Mouse (Mus musculus): ENCODE measurements at regions not wholly inside any gene's neighbourhood (a gene's known extent, or its start where the extent isn't known, plus 50 kb on each side); places are given as distances from the start of the nearest gene placed in this dataset.

DNA sequence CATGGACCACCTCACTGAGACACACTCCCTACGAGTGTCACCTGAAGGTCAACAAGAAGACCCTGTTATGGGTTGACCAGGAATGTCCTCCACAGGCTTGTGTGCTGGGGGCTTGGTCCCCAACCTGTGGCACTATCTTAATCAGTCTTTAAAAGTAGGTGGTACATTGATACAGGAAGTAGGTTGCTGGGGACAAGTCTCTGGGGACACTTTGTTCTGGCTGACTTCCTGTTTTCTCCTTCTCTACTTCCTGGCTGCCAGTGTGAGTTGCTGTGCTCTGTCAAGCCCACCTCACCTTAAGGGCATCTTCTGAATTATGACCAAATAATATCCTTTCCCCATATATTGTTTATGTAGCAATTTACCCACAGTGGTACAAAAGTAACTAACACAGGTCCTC is 96.1 kb downstream of the Cct6b start:
- no peak for DNase-seq

DNA sequence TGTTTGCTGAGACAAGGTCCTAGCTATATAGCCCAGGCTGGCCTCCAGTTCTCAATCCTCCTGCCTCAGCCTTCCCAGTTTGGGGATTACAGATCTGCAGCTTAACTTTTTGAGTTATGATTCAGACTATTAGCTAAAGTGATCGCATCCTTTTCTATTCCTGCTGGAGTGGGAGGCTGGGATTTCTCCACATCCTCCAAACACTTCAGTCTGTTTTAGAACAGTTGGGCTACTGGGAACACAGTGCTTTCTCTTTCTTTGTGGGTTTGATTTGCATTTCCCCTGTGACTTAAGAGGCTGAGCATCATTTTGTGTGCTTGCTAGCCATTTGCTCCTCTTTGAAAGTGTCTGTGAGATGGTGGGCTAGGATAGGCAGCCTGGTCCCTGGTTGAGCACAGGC is 100.0 kb downstream of the Cct6b start:
- no peak for DNase-seq

DNA sequence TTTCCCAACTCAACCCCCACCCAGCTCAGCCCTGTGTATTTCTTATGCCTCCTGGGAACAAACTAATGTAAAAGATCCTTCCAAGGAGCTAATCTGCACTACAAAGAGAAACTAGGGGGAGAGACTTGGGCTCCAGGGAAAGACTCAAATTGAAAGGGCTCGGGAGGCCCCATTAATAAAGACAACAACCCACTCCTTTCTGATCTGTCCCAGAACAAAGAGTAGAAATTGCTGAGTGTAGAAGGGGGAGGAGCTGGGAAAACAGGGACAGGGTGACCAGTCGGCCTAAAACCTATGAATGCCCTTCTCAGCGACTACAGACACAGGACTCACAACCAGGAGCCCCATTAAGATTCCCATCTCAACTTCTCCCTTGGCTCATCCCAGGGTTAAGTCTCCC is 102.0 kb downstream of the Cct6b start:
- DNase-seq: no peak

DNA sequence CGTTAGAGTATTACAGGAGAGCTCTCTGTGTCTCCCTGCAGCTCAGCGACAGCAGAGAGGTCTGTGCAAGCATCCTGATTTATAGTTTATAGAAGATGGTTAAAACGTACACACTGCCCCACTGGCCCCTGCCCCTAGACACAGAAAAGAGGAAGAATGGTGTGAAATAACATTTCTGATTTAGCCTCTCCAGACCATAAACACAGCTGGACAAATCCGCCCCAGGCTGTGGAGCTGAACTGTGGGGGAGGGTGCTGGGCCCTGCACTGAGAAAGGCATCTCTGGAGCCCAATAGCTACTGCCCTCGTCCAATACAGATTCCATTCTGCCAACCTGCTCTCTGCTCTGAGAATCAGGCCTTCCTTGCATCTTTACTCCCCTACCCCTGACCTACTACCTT is 112.4 kb downstream of the Cct6b start:
- no peak for DNase-seq

DNA sequence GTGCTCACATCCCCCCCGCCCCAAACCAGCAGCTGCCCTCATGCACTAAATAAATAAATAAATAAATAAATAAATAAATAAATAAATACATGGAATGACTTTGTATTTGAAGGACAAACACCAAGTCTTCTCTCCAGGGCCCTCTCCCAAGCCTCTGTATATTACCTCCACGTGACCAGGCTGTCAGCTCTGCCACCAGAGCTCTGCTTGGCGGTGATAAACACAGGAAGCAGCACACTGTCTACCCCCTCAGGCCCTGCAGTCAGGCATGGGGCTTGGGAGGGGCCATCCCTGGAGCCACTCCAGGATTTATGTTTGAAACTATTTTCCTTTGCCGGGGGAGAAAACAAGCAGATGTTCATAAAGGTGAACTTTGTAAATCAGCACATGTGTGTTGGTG is 125.6 kb downstream of the Cct6b start:
- no peak for DNase-seq

DNA sequence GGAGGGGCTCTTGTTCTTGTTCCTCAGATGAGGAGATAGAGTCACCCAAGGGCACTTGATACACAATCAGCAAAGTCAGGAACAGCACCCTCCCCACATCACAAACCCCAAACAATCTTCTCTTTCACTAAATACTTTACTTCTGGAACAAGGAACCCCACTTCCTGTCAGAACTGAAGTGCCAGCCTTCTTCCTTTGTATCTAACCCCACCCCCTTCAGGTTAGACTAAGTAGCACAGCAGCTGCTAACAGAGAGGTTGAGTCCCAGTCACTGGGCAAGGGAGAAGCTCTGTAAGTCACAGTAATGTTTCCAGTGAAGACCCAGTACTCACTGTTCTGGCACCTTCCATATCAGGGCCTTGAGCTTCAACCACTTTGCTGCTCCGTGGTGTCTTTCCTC is 131.9 kb downstream of the Cct6b start:
- no peak for DNase-seq

DNA sequence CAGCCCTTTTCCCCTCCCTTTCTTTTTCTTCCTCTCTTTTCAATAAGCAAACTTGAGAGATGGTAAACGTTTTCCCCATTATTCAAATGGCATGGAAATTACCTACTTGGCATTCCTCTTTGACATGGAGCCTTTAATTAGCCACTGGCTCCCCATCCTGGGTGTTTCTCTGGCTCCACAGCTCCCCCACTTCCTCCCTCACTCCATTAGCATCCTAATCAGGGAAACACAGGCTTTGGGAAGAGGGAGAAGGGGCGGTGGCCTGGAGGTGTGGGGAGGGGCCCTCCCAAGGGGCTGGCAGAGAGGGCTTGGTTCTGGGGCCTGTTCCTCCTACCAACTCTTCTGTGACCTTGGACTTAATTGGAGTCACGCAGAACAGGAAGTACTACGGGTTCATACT is 132.7 kb downstream of the Cct6b start:
- DNase-seq: no peak

DNA sequence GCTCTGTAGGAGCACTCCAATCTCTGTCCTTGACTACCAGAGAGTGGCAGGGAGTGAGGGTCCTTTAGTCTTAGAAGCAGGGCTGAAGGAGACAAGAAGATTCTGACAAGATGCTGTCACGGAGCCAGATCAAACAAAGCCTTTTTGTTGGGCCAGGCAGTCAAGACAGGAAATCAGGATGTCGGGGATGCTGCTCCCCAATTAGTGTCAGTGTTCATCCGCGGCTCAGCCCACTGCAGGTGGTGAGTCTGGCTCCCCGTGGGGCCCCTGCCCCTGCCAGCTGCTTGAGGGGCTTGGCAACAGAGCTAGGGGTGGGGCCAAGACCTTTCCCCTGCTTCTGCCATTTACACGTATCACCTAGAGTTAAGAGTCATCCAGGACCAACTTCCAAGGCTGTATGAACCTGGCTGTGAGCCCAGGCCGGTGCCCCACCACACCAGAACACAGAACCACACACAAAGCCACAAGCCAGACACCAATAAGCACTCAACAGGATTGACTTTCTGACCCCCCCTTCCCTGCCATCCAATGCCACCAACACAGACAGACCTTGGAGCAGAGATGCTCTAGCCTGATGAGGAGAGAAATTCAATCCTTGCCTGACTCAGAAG is 137.5 kb downstream of the Cct6b start:
- no peak for DNase-seq

DNA sequence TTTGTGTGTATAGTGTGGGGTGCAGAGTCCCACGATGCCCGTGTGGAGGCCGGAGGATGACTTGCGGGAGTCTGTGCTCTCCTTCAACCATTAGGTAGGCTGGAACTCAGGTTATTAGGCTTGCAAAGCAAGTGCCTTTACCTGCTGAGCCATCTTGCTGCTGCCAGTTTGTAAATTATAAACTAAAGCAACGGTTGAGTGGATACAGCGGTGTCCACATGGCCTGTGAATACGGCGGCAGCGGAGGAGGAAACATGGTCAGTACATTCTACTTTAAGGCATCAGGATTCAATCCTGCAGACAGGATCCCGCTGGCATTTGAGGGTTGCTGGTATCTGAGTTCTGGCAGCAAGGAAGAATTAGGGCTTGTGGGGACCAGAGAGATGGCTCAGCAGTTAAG is 143.1 kb downstream of the Cct6b start:
- DNase-seq: peak; percentile 25 to 52

DNA sequence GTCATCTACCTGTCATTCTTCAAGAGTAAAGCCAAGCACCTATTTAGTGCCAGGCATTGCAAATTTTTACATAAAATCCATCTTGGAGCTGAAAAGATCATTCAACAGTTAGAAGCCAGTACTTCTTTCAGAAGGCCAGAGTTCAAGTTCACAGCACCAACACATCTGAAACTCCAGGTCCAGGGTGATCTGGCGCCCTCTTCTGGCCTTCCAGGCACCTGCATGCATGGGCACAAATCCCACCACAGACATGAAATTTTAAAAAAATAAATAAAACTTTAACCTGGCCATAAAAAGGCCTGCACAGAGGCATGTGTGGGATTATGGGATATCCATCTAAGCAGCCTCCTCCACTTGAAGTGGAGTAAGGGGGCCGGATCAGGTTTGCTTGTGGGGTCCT is 144.7 kb downstream of the Cct6b start:
- no peak for DNase-seq

DNA sequence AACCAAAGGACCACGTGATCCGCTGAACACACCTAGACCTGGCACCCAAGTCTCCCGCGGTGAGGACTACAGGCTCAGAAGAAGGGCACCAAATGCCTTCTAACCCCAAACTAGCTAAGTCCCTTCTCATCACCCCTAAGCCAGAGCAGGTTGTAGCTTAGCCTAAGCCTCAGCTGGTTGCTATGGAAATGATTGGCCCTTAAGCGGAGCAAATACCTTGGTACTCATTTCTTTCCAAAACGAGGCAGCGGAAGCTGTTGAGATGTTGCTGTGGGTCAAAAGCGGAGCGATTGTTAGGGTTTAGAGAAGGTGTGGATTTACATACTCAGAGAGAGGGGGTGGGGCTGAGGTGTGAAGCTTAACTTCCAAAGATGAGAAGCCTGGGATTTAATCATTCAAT is 145.7 kb downstream of the Cct6b start:
- no peak for DNase-seq

DNA sequence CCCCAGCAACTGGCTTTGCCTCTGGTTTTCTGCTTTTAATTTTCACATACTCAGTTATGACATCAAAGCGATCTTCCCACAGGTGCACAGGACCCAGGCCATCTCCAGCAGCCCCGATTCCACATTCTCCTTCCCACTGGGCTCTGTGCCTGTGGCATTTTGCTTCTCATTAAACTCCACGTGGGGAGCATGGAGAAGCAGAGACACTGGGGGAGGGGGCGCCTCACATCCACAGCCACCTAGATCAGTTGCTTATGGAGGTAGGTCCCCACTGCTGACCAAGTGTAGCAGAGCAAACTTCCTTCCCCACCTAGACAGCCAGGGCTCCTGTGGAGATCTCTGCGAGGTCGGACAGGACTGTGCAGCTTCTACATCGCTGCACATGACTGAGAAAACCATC is 147.3 kb downstream of the Cct6b start:
- no peak for DNase-seq

DNA sequence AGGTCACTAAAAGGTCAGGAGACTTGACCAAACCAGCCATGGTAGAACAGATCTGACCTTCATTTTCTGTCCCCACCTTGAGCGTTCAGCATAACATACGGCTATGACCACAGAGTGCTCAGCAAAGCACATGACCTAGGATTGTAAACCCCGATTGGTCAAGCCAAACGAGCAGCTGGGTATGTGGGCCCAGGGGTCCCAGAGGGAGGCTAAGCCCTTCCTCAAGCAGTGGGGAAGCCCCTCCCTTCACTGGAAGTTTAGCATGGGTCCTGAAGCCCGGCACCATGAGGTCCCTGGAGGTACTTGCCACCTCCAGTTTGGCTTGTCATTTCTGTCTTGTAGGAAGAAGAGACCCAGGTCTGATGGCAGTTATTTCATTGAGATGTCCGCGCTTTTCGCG is 149.8 kb downstream of the Cct6b start:
- DNase-seq: no peak

DNA sequence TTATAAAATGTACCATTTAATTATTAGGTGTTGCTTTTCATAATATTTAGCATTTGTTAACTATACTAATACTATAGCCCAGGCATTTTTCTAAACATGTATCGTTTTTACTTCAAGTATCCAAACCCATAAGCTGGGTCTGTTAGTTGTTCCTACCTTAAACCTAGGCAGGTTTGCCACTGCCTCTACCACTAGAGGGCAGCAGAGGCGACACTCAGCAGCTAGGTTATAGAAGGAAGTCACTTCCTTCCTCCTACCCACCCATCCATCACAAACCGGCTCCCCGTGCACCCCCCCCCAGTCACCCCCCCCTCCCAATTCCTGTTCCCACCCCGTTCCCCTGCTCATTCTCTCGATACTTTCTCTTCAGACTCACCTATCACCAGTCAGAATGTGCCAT is 150.6 kb downstream of the Cct6b start:
- peak; percentile 71 to 85 for DNase-seq

DNA sequence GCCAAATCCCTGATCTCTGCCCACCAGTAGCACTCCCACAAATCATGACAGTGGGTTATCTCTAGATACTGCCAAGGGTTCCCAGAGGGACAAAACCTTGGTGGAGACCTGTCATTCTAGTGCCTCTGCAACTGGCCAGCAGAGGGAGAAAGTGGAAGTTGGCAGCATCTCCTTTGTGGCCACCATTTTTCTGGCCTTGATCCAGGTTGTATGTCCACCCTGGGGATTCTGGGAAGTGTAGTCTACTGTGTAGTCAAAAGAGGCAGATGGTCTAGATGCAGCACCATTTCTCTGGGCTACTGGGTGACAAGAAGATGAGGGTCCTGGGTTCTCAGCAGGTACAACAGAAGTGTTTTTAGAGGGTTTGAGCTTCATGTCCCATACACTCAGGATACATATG is 152.1 kb downstream of the Cct6b start:
- peak; percentile 49 to 59 for DNase-seq

DNA sequence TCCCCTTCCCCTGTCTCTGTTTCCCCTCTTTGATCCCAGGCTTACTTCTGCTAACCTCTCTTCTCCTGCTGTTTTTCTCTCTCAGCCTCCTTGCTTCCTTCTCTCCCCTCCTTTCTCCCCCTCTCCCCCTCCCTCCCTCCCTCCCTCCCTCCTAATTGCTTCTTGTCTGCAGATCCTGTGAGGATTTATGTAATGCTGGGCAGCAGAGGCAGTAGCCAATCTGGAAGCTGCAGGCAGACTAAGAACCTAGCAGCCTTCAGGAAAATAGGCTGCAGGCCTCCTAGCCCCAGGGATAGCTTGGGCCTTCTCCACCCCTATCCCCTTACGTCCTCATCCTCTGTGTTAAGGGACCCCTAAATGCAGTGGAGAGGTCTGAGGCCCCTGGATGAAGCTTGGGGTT is 155.2 kb downstream of the Cct6b start:
- DNase-seq: no peak

DNA sequence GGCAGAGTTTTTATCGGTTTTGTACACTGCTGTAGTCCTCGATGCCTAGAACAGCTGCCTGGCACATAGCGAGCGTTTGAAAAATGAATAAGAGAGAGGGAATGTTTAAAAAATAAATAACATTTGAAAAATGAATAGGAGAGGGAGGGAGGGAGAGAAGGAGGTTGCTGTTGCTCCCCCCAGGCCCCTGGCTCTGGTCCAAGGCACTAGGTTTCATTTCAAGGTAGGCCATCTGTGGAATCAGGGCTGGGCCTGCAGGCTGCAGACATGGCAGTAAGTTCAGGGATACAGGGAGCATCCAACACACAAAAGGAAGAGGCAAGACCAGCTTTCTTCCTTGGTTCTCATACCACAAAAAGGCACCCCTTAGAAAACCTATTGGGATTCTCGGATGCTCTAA is 156.5 kb downstream of the Cct6b start:
- DNase-seq: no peak

DNA sequence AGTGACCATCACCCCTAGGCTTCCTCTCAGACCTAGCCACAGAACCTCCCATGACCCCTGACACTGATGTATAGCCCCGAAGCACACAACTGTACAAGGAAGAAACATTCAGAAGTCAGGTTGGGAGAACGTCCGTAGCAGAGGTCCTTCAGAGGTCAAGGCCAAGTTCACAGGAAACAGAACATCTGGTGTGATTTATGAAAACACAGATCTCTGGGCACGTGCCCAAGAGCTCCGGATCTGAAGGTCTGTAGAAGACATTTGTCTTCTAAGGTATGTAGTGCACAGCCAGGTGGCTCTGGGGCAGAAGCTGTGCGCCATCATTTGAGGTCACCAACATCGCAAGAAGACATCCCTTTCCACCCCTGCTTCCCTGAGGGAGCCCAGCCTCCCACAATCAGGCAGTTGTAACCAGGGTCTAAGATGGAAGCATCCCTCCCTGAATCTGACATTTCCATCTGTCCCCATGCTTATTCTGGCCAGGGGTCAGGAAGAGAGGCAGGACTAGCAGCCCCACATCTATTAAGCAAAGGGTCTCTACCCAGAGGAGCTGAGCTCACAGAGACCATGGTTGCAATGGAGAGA is 159.8 kb downstream of the Cct6b start:
- peak; percentile 70 to 74 for DNase-seq

DNA sequence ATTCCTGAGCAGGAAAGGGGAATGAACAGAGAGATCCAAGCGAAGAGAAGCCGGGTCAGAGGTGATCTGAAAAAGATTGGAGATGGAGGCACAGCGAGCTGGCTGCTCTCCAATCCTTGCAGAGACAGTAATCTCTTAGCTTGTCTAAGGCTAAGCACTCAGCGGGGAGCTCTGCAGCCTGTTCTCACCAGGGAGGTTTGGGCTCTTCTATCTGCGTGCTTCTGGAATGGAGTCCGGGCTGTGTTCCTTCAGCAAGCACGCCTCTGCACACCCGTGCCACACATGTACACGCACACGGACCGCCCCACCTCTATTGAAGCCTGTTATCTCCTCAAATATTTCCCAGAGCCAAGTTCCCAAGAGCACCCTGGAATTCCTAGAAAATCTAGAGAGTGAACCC is 161.3 kb downstream of the Cct6b start:
- peak; percentile 25 to 44 for DNase-seq

DNA sequence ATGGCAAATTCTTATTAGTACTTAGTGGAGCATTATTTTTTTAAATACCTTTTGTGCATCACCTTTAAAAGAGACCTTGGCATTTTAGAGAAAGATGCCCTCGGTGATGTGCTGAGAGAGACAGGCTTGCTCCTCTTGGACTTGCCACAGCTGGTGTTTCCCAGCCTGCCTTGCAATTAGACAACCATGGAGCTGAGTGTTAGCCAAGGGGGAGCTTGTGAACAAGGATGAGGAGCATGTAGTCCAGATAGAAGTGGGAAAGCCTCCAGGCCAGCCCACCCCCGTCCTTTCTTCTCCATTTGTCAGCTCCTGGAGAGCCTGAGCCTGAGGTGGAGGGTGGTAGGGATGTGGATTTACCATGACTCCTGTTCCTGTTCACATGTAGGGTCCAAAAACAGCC is 161.9 kb downstream of the Cct6b start:
- no peak for DNase-seq

DNA sequence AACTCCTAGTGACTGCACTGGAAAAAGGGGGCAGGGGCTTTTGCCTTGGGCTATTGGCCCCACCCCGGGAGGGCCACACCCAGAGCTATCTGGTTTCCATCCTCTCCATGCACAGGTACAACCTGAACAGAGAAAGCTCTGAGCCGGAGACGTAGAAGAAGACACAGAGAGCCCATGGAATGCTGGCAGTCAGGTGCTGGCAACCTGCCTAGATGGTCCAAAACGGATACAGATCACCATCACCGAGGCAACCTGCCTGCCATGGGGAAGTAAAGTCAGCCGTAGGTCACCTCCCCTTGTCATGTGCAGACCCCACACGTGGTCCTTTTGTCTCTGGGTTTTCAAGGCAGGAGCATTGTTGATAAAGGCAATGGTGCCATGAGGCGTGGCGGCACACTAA is 164.0 kb downstream of the Cct6b start:
- no peak for DNase-seq

DNA sequence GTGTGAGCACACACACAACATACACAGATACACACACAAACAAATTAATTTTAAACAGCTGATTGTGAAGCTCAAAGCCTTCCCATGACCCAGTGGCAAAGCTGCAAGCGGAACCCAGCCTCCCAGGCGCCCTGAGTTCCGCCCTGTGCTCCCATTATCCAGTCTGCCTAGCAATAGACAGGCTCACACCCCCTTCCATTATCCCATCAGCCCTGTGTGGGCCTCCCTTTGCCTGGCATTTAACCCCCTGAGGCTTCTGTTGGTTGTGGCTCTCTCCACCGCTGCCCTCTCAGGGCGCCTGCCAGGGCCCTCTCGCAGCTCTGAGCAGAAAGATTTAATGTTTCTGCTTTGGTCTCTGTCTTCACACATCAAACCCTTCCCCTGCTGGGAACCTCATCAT is 166.4 kb downstream of the Cct6b start:
- no peak for DNase-seq

DNA sequence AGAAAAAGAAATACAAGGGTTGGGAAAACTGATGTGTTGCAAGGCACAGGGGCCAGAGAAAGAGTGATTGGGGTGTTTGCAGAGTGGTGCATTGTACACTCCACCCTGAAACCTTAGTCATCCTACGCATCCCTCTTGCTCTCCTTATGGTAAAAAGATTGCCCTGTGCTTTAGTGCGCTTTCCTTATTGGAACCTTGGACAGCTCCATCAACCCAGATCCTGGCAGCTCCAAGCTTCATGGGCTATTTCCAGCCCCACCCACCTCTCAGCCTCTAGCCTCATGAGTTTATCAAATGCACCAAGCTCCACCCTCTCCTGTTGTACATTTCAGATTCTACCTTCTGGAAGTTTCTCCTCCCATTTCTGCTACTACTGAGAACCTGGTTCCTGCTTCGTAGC is 167.3 kb downstream of the Cct6b start:
- no peak for DNase-seq

DNA sequence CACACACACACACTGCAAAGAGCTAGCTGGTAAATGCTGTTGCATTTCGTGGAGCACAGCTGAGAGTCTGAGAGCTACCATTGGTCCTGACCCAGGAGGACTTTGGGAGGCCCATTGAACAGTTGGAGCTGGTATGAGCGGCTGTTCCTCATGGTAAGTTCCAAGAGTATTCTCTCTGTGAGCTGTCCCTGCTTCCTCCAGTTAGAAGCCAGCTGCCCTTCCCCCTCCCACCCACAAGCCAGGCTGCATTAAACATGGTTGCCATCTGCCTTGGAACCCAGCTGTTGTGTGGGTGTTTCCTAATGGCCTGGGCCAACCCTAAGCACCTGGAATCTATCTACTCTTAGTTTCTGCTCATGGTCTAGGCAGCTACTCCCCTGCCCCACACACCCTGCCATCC is 174.4 kb downstream of the Cct6b start:
- no peak for DNase-seq

DNA sequence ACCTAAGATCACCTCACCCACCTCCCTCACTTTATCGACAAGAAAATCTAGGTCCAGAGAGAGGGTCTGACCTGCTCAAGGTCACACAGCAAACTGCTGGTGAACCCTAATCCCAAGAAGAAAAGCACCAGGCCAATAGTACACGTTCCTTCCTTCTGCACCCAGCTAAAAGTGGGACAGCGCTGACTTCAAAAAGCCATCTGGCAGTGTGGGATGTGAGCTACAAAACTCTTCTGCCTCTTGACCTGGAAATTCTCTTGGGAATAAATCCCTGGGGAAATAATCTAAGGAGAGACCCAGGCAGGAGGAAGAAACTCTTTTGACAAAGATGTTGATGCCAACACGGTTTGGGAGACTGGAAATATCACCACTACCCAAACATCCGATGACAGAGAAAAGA is 175.4 kb downstream of the Cct6b start:
- DNase-seq: no peak

Measured in kidney, postnatal 25 days (tissue).